Mouse (Mus musculus): ENCODE measurements around the gene Epb41l2.
A peak's percentile ranks its signal among the peaks of the same experiment; 100 is the strongest.

Gene Epb41l2

DNA sequence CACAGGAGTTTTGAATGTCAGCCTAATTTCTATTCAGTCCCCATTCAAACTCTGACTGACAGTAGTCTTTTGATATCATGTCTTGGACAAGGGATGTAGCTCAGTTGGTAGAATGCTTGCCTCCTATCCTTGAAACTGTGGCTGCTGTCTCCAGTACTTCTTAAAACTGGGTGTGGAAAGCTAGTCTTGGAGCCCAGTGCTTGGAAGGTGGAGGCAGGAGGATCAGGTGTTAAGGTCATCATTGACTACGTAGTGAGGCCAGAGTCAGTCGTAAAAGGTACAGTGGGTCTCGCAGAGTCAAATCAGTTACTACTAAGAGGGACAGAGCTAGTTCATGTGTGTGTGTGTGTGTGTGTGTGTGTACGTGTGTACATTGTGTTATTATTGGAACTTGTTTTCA, 39.4 kb downstream of the Epb41l2 start:
- DNase-seq (ENCODE audit: low read depth, low spot score) = no peak

DNA sequence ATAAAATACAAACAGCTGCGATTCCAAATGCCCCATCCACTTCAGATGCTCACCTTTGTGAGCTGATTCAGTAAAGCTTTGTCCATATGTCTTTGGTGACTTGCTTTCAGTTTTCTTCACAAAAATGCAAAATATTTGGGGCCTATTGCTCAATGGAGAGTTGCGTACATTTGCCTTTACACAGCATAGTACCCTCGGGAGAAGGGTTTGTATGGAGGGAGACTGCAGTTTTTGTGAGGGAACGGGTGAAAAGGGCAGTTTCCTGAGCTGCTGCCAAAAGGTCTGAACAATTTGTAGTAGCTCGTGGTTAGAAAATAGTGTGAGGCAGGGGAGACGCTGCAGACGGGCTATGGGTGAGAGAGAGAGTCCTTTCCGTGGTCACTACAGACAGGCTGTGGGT, 40.5 kb downstream of the Epb41l2 start:
- DNase-seq (ENCODE audit: low read depth, low spot score) = peak; percentile 81

DNA sequence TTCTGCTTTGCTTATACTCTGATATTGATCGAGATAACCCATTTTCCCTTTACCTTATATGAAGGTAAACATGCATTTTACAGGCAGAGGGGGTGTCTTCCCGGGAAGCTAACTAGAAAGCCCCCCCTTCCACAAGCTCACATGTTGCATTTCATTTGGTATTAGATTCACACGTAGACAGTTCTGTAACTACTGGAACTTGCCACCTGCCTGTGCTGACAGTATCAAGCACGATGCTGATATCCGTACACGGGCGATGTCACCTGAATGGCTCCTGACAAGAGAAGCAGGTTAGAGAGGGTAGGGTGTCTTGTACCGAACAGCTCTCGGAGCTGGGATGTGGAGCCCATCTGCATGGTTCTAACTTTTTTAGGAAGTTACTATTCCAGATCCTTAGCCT, 41.0 kb downstream of the Epb41l2 start:
- DNase-seq (ENCODE audit: low read depth, low spot score) = no peak

DNA sequence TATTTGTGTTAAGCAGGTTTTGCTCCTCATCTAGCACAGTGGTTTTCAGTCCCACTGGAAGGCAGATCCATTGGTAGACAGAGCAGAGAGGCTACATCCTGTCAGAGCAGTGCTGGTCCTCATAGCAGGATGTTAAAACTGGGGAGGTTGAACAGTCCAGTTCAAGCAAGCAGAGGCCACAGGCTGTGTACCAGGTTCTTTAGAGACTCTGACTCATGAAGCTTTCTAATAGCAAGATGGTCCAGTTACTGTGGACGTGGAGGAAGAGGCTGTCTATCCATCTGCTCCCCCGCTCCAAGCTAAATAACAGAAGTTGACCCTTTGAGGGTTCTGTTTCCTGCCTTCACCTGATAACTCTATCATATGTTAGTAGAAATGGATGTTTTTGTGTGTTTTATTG, 41.8 kb downstream of the Epb41l2 start:
- DNase-seq (ENCODE audit: low read depth, low spot score) = peak; percentile 31

DNA sequence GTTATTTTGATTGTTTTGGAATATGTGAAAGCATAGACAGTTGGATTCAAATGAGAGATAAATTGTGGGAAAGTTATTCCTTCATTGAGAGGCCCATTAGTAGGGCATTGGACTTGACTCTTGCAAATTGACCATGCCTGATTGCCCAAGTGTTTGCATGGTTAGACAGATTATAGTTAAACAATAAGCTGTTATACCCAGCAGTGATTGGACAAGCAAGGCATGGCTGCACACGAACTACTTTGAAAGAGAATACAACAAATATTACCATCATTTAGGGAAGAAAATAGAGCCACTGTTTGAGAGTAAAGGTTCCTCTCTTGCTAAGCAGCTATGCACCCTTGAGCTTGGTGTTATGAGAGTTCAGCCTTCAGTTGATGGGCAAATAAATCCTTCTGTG, 43.3 kb downstream of the Epb41l2 start:
- no peak for DNase-seq (ENCODE audit: low read depth, low spot score)

DNA sequence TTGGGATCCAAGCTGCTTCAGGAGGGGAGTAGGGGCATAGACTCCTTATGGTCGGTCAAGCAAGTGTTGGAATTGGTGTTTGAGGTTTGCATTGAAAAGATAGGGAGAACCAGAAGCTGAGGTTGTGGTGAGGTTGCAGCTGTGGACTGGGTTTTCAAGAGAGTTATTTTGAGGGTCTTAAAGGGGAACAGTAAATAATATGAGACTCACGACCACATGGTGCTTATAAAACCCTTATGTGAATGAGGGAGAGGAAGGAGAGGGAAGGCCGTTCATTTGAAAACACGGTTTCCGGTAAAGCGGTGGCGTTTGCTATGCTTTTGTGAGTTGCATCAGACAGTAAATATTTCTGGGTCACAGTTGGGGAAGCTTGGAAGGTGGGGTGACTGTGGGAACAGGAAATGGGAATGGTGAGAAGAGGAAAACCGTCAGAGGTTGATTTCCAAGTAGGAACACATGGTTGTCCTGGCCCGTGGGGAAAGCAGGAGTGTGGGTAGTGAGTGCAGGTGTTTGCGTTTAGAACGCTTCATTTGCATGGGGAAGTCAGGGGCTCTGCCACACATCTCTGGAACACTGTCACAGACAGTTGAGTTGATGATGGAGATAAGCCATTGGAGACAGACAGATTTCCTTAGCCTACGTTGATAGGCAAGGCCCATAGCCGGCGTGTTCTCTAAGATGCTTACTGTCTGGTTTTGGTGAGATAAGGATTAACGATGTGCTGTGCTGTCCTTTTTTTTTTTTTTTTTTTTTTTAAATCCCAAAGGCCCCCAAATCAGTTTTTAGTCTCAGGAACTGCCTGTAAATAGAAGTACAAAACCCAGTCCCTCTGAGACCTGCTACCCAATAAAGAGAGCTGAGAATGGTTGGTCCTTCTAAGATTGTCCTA, 44.5 kb downstream of the Epb41l2 start:
- DNase-seq (ENCODE audit: low read depth, low spot score) = no peak

DNA sequence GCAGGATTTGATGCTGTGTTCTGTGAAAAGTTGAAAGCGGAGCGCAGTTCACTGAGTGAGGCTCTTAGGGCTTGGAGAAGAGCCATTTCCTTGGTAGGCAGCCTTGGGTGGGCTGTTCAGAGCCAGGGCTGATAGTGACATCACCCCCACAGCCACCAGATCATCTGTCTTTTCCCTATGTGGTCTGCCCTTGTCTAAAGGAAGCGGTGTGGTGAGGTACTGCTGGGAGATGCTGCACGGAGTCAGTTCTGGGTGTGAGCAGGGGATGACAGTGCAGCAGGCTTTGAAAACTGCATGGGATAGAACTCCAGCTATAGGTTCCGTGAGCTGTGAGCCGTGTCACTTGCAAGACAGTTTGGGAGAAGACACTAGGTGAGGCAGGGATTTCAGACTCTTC, 45.1 kb downstream of the Epb41l2 start:
- no peak for DNase-seq (ENCODE audit: low read depth, low spot score)

DNA sequence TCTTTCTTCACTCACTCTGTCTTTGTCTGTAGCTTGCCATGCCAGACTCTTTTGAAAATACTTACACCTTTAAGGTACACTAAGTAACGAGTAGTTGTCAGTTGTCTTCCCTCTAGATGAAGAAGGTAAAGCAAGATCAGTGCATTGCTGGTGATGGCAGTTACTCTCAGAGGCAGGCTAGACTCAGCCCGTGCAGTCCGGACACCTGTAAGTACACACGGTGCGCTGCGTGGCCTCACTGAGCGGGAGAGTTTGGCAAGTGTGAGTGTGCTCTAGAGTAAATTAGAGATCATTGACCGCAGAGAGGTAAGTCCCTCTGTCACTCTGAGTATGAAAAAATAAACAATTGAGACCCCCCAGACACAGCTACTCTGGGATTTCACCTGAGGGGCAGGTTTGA, 46.0 kb downstream of the Epb41l2 start:
- no peak for DNase-seq (ENCODE audit: low read depth, low spot score)

DNA sequence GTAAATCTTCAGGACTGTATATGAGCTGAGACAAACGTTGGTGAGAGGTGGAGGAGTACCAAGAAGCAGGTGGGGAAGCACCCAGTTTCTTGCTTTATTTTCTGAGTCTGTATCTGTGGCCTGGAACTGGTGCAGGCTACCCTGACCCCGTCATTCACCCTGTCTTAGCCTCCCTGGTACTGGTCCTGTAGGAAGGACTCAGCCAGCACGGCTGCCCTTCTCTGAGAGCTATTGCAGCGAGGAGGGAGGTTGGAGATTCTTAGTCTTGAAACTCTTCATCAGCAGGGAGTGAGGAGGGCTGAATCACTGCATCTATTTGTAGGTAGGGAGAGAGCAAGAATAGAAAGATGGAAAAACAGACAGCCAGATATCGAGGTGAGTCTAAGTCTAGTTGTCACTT, 47.1 kb downstream of the Epb41l2 start:
- DNase-seq (ENCODE audit: low read depth, low spot score) = no peak

DNA sequence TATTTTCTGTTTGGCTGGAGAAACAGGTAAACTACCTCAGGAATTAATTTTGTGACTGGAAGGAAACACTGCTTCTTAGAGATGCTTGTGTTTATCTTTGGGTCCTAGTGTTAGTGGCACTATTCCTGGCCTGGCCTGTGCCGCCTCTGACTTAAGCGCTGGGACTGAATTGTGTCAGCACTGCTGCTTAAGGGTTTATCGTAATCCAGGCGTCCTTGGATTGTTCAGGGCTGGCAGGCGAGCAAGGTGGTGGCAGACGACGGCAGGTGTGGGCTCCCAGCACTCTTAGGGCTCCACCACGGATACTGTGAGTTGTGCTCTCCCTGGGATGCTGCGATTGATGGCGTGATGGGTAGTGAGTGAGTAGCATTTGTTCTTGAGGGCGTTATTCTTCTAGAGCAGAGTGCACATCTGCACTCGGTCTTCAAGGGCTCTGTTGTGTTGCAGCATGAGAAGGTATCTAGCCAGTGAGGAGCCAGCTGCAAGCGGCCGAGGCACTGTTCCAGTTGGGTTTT, 48.6 kb downstream of the Epb41l2 start:
- DNase-seq (ENCODE audit: low read depth, low spot score) = no peak

DNA sequence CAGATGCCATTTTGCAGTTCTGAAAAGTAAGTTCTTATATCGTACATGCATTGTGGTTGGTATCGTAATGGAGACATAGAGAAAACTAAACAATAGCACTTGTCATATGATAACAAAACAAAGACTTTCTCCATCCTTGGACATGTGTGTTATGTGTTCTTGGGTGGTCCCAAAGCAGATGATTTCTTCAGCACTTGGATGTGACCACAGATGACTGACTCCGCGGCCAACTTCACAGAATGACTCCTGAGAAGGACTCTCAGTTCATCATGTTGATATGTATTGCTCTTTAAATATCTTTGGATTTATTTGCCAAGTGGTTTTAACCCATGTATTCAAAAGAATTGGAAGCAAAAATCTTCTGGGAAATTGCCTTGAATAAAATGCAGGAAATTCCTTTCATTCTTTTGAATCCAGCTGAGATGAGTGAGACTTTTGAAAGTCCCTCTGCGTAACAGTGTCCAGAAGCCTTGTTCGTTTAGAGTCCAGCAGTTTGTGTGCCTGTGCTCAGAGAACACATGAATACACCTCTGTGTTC, 52.3 kb downstream of the Epb41l2 start:
- DNase-seq (ENCODE audit: low read depth, low spot score) = no peak

DNA sequence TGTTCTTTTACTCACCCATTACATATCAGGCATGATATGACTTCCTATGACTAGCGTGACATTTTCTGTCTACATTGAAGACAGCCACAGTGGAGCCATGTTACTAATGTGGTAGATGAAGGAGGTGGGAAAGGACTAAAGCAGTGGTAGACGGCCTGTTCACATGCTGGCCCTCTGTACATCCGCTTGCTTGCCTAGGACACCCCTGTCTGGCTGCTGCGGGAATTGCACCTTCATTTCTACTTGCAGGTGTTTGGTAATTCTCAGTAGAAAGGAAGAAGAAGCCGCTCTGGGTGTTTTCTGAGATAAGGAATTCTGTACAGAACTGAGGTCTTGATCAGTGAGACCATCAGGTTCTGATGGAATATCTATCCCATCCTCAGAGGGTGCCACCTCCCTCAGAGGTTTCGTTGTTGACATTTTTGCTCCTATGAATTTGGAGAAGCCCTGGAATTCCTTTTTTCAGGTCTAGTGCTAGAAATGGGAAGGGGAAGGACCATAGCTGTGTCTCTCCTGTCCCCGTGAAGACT, 55.7 kb downstream of the Epb41l2 start:
- DNase-seq (ENCODE audit: low read depth, low spot score) = no peak

DNA sequence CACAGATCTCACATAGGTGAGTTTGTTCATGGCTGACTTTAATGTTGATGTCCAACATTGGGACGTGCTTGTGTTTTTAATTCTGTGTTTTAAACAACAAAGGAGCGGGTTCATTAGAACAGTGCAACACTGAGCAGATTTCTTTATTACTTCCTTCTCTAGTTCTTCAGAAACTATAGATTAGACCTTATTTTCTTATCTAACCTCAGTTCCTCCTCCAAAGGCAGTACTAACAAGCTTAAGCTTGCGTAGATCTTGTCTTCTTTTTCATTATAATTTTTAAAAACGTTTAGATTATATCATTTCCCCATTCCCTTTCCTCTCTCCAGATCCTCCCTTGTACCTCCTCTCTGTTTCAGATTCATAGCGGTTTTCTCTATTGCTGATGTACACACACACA, 57.1 kb downstream of the Epb41l2 start:
- DNase-seq (ENCODE audit: low read depth, low spot score) = no peak

DNA sequence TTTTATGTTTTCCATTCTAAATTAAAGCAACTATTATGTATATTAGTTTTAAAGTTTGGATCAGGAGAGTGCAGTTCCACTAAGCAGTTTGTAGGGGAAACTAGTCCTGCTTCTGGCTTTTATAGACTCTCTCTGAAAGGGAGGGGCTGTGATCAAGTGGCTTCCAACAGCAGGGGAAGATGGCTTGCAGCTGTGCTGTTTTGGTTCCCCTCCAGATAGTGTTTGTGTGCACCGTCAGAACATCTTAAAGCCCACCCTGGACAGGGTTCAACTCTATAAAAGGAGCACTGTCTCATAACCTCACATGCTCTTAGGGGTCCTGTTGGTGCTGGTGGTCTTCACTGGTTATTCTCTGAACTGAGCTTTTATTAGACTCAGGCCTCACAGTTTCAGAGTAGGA, 66.5 kb downstream of the Epb41l2 start:
- DNase-seq (ENCODE audit: low read depth, low spot score) = no peak

DNA sequence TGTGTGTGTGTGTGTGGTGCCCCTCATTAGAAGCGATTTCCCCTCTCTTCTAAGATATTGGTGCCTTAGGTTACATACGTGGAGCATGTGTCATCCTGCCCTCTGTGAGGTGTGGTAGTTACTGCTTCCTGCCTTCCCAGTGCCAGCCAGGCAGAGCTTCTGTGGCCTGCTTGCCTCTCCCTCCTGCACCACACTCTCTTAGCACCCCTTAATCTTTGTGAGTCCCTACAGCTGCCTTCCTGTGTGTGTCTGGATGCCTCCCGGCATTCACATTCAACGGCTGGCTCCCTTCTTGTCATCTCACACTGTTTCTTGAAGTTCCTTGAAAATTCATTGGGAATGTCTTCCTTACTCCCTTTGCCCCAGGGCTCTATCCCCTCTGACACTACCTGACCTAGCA, 67.2 kb downstream of the Epb41l2 start:
- peak; percentile 21 for DNase-seq (ENCODE audit: low read depth, low spot score)

DNA sequence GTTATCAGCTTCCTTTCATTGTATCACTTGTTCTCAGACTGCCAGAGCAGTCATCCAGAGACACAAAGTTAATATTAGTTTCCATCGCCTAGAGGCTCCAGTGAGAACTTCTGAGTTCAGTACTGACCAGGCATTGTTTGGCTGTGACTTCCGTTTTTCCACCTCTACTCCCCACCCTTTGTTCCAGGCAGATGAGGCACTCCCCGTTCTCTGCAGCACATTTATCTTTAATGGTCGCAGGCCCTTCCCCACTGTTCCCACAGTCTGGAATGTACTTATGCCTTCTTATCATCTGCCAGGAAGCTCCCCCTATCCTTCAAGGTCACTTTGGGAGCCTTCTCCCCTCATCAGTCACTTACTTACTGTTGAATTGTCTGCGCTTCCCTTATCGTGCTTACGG, 67.9 kb downstream of the Epb41l2 start:
- DNase-seq (ENCODE audit: low read depth, low spot score) = no peak

DNA sequence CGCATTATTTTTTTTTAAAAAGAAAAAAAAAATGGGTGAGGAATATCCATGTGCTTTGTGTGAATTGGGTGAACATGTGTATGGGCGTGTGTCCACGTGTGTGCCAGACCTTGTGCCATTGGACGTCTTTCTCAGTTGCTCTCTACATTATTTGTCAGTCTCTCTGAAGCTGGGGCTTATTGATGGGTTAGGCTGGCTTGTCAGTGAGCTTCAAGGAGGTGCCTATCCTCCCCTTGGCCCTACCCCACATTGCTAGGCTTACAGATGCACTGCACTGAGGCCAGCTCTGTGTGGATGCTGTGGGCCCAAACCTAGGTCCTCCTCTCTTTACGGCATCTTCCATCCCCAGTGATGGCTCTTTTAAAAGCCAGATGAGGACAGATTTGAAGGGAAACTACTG, 69.1 kb downstream of the Epb41l2 start:
- DNase-seq (ENCODE audit: low read depth, low spot score) = no peak

DNA sequence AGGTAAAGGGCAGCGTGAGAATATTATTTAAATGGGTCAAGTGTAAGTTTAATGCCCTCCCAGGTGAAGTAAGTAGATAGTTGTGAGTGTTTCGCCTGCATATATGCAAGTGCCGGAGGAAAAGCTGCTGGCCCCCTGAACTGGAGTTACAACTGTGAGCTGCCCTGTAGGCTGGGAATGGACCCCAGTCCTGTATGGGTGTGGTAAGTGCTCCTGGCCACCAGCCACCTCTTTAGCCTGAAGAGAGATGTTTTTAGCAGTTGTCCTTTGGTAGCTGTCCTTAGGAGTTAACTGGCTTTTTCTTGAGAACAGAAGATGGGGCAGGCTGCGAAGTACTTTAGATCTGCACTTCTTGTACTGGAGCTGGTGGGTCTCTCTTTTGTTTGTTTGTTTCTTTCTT, 69.7 kb downstream of the Epb41l2 start:
- no peak for DNase-seq (ENCODE audit: low read depth, low spot score)

DNA sequence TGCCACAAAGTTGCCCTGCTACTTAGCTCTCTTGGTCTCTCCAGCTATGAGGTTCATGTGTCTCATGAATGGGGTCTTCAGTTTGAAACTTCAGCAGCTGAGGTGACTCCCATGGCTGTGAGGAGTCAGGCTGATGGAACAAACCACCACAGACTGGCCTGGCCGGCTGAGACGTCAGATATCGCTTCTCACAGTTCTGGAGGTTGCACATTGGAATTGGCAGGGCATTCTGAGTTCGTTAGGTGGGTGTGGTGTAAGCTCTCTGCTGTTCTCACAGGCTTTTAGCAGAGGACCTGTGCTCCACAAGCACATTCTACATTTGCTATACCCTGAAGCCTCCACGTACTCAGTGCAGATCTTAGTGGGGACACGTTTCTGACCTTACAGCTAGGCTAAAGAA, 71.3 kb downstream of the Epb41l2 start:
- DNase-seq (ENCODE audit: low read depth, low spot score) = no peak

DNA sequence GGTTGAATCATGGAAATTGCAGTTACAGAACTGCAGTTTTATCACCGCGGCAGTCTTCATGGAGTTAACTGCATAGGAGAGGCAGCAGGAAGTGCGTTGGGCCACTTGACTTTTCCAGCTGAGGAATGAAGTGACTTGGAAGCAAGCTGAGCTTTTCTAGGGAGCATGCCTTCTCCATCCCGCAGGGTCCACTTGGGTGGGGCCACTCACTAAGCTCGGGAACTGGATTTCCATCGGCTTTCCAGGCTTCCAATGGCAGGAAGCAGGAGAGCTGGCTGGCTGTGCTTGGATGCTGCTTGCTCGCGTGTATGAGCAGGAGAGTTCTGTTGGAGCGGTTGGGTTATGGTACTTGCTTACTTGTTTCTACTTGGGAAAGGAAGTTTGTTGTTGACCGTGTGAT, 72.8 kb downstream of the Epb41l2 start:
- DNase-seq (ENCODE audit: low read depth, low spot score) = no peak

DNA sequence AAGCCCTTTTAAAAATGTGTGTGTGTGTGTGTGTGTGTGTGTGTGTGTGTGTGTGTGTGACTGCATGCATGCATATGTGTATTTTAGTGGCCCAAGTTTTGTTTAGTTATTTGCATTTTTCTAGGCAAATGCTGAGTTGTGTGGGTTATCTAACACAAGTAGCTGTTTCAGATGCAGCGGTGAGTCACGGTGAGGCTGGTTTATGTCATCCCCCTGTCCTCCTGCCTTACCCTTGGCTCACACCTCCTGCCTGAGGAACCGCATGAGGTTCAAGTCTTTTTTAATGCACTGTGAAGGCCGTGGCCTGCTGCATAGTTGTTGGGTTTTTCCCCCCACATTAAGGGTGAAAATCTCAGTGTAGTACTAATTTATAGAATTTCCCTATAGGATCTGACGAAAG, 73.3 kb downstream of the Epb41l2 start:
- DNase-seq (ENCODE audit: low read depth, low spot score) = peak; percentile 66

DNA sequence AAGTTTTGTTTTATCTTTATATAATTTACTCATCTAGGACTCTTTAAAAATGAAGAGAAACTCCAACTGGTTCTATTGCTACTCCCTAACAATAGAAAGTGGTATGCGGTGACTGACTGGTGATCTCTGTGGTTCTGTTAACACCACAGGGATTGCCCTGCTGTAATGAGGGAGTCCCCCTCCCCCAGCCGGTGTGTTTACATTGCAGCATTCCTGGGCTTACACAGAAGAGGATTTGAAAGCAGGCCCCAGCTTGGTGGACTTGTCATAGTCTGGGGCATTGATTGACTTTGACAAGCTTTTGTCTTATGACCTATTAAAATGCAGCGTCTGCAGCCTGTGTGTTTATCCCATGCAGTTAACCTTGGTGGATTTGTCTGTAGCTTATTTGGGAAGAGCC, 73.9 kb downstream of the Epb41l2 start:
- peak; percentile 63 for DNase-seq (ENCODE audit: low read depth, low spot score)
